Comparison of ENCODE assay signal across 9 mouse cellular contexts in the genomic region with DNA sequence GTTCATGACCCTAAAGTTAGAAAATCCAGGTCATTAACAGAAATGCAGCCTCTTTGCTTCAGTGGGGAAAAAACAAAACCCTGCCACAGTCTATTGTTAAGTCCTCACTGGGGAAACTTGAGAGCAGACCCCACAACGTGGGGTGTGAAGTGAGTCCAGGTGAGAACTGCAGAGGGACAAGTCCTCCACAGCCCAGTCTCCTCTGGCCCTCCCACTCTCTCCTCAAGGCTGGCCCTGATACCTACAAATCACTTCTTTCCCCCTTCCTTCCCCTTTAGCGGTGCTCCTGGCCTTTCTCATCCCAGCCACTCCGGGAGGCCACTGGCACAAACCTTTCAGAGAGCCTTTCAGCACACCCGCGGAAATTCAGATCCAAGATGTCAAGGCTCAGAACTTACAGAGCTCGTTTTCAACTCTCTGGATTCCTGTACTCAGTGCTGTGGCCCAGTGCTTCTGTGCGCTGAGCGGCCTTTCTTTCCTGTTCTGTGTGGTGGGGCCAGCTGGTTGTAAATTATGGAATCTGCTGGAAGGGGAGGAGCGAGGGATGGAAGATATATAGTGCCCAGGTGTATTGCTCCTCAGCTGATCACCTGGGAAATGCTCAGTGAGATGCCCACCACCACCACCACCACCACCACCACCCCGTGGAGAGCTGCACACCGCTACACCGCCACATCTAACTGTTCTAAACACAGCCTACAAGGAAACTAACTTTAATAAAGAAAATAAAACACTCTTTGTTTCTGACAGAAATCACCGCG.
DNase-seq lines count a peak whose midpoint lies in the region; ATAC-seq lines count a peak whose summit lies in the region.
"Had no signal": no experiment of that assay in that cellular context is flagged by ENCODE, and none has a peak within 500 bp of the region (broad histone marks: within the 10 kb centered on the region; RNA-seq: fewer than 3 reads in every experiment).

No protein-coding gene starts in this region.

- H3K4me3 ChIP-seq in kidney, embryonic 15.5 days (replicated peaks): no peak overlapping the region
- no peak overlapping the region for H3K4me3 ChIP-seq in forebrain, embryonic 13.5 days
- H3K4me3 ChIP-seq in hindbrain, embryonic 13.5 days: no peak overlapping the region
- no peak overlapping the region for H3K4me3 ChIP-seq in neural tube, embryonic 11.5 days (ENCODE audit: low read depth, low read length)
- H3K4me3 ChIP-seq: heart, embryonic 13.5 days had no signal

- no peak overlapping the region for H3K27ac ChIP-seq in kidney, embryonic 15.5 days
- no peak overlapping the region for H3K27ac ChIP-seq in forebrain, embryonic 13.5 days
- H3K27ac ChIP-seq in hindbrain, embryonic 13.5 days: no peak overlapping the region
- no peak overlapping the region for H3K27ac ChIP-seq in neural tube, embryonic 11.5 days (ENCODE audit: low read depth, low read length)
- H3K27ac ChIP-seq: heart, embryonic 13.5 days had no signal

- no peak overlapping the region for H3K4me2 ChIP-seq in kidney, embryonic 15.5 days
- H3K4me2 ChIP-seq in forebrain, embryonic 13.5 days: no peak overlapping the region
- H3K4me2 ChIP-seq in hindbrain, embryonic 13.5 days: no peak overlapping the region
- H3K4me2 ChIP-seq in neural tube, embryonic 11.5 days (ENCODE audit: low read depth): no peak overlapping the region
- H3K4me2 ChIP-seq: heart, embryonic 13.5 days had no signal

- 0 out of 2 replicates have a peak, but pooled peaks cover 3% of the 10 kb centered on the region for H3K4me1 ChIP-seq in kidney, embryonic 15.5 days
- H3K4me1 ChIP-seq in forebrain, embryonic 13.5 days: peaks cover 12% of the 10 kb centered on the region
- H3K4me1 ChIP-seq in hindbrain, embryonic 13.5 days (replicated peaks): peaks cover 8% of the 10 kb centered on the region
- H3K4me1 ChIP-seq in neural tube, embryonic 11.5 days (ENCODE audit: control insufficient read depth, insufficient read depth, low read length): no peaks in the 10 kb centered on the region

- no peaks in the 10 kb centered on the region for H3K9me3 ChIP-seq in kidney, embryonic 15.5 days (replicated peaks)
- no peaks in the 10 kb centered on the region for H3K9me3 ChIP-seq in forebrain, embryonic 13.5 days (replicated peaks)
- H3K9me3 ChIP-seq in hindbrain, embryonic 13.5 days: no peaks in the 10 kb centered on the region
- H3K9me3 ChIP-seq in neural tube, embryonic 11.5 days (ENCODE audit: control insufficient read depth, low read length): no peaks in the 10 kb centered on the region
- H3K9me3 ChIP-seq: heart, embryonic 13.5 days had no signal

- no peak overlapping the region for H3K9ac ChIP-seq in kidney, embryonic 15.5 days
- no peak overlapping the region for H3K9ac ChIP-seq in forebrain, embryonic 13.5 days
- no peak overlapping the region for H3K9ac ChIP-seq in hindbrain, embryonic 13.5 days
- H3K9ac ChIP-seq in neural tube, embryonic 11.5 days (ENCODE audit: low read length): no peak overlapping the region
- H3K9ac ChIP-seq: heart, embryonic 13.5 days had no signal

- peak; percentile 77 for ATAC-seq in kidney, embryonic 15.5 days (replicated peaks; ENCODE audit: low FRiP score)
- ATAC-seq in forebrain, embryonic 13.5 days: peak; percentile 78
- ATAC-seq in hindbrain, embryonic 13.5 days (ENCODE audit: low FRiP score): peak; percentile 77
- ATAC-seq in neural tube, embryonic 11.5 days (ENCODE audit: insufficient read depth, low FRiP score, low TSS enrichment): peak; percentile 60
- ATAC-seq: lung, postnatal 0 days had no signal

- H3K27me3 ChIP-seq in kidney, embryonic 15.5 days: 0 out of 2 replicates have a peak, but pooled peaks cover 3% of the 10 kb centered on the region
- 0 out of 2 replicates have a peak, but pooled peaks cover 5% of the 10 kb centered on the region for H3K27me3 ChIP-seq in forebrain, embryonic 13.5 days
- H3K27me3 ChIP-seq in hindbrain, embryonic 13.5 days: peaks cover 18% of the 10 kb centered on the region; the same call in 1 of the 2 replicates
- H3K27me3 ChIP-seq in neural tube, embryonic 11.5 days (ENCODE audit: control insufficient read depth, insufficient read depth, low read length): no peaks in the 10 kb centered on the region

- DNase-seq in kidney, postnatal 14 days: no peak
- DNase-seq in neural tube, embryonic 11.5 days (ENCODE audit: low spot score): no peak
- DNase-seq in gastrocnemius, postnatal 36 days: no peak
- no peak for DNase-seq in frontal cortex, adult 2 months (ENCODE audit: extremely low spot score in 1 of 2, low spot score in 1 of 2)

- no peaks in the 10 kb centered on the region for H3K36me3 ChIP-seq in kidney, embryonic 15.5 days
- no peaks in the 10 kb centered on the region for H3K36me3 ChIP-seq in forebrain, embryonic 13.5 days (ENCODE audit: poor library complexity, severe bottlenecking)
- H3K36me3 ChIP-seq in hindbrain, embryonic 13.5 days: no peaks in the 10 kb centered on the region
- no peaks in the 10 kb centered on the region for H3K36me3 ChIP-seq in neural tube, embryonic 11.5 days (ENCODE audit: control insufficient read depth, insufficient read depth, low read length)
- H3K36me3 ChIP-seq: heart, embryonic 13.5 days had no signal

- WGBS in kidney, embryonic 15.5 days: 40% methylated on average over 14 of the region's 14 CpGs
- 29% methylated on average over 14 of the region's 14 CpGs for WGBS in forebrain, embryonic 13.5 days
- 44% methylated on average over 14 of the region's 14 CpGs for WGBS in hindbrain, embryonic 13.5 days
- 32% methylated on average over 11 of the region's 14 CpGs for WGBS in neural tube, embryonic 11.5 days

- intact Hi-C loops in gastrocnemius, postnatal 36 days (cut with DNase I): no loop called here
